Mouse (Mus musculus): ENCODE measurements around the gene Zfp398. TPM values are rescaled to one million over a fixed set of nuclear protein-coding genes. Genes with fewer than 3 reads are reported as not detected.

Gene Zfp398
- polyA plus RNA-seq, 1 experiment from 2014 or later, result 6.6 TPM

GRCm38 (mm10) chr6:47878133-47878514 lies 42.7 kb downstream of the Zfp398 start:
- peak overlapping the region; percentile 88 for H3K4me2 ChIP-seq (ENCODE audit: low read depth, low read length)
- H3K4me1 ChIP-seq (ENCODE audit: control insufficient read depth, insufficient read depth, low read length), result peaks cover 12% of the 10 kb centered on the region
- under 1% methylated on average over 11 of the region's 11 CpGs for WGBS
- H3K9ac ChIP-seq (ENCODE audit: low read depth, low read length), result peak overlapping the region; percentile 94
- H3K36me3 ChIP-seq (ENCODE audit: control insufficient read depth, insufficient read depth, low read length), result peaks cover 9% of the 10 kb centered on the region; the same call in 1 of the 2 replicates
- no peaks in the 10 kb centered on the region for H3K27me3 ChIP-seq (replicated peaks; ENCODE audit: control insufficient read depth, insufficient read depth, low read length)
- peak; percentile 17 for ATAC-seq
- H3K9me3 ChIP-seq (ENCODE audit: control insufficient read depth, low read length), result no peaks in the 10 kb centered on the region
- H3K27ac ChIP-seq (ENCODE audit: low read length), result peak overlapping the region; percentile 99
- peak overlapping the region; percentile 96 for H3K4me3 ChIP-seq (ENCODE audit: low read length)

DNA sequence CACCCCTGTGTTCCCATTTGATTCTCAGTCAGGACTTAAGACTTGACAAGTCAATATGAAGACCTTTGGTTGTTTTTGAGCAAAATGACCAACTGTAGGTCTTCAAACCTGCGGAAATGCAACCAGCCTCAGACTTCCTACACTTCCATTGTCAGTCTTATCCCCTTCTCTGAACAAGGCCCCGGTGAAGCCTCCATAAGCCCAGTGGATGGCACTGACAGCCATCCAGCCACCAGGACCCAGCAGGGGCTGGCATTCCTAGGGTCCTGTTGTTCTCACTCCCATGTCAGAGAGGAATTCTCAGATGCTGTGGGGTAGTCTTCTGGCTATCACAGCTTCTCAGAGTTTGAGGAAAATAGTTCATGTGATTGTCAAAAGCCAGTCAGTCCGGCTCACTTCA lies 43.1 kb downstream of the Zfp398 start:
- peak overlapping the region; percentile 88 for H3K4me2 ChIP-seq (ENCODE audit: low read depth, low read length)
- no peaks in the 10 kb centered on the region for H3K27me3 ChIP-seq (replicated peaks; ENCODE audit: control insufficient read depth, insufficient read depth, low read length)
- no peaks in the 10 kb centered on the region for H3K9me3 ChIP-seq (ENCODE audit: control insufficient read depth, low read length)
- peak overlapping the region; percentile 96 for H3K4me3 ChIP-seq (ENCODE audit: low read length)
- no peak for ATAC-seq
- 37% methylated on average over 3 of the region's 3 CpGs for WGBS
- H3K27ac ChIP-seq (ENCODE audit: low read length), result no peak overlapping the region
- peaks cover 9% of the 10 kb centered on the region; the same call in 1 of the 2 replicates for H3K36me3 ChIP-seq (ENCODE audit: control insufficient read depth, insufficient read depth, low read length)
- H3K9ac ChIP-seq (ENCODE audit: low read depth, low read length), result peak overlapping the region; percentile 94
- peaks cover 12% of the 10 kb centered on the region for H3K4me1 ChIP-seq (ENCODE audit: control insufficient read depth, insufficient read depth, low read length)

GRCm38 (mm10) chr6:47879049-47879716 lies 43.7 kb downstream of the Zfp398 start:
- no peaks in the 10 kb centered on the region for H3K9me3 ChIP-seq (ENCODE audit: control insufficient read depth, low read length)
- peaks cover 9% of the 10 kb centered on the region; the same call in 1 of the 2 replicates for H3K36me3 ChIP-seq (ENCODE audit: control insufficient read depth, insufficient read depth, low read length)
- 50% methylated on average over 4 of the region's 4 CpGs for WGBS
- peak overlapping the region; percentile 94 for H3K9ac ChIP-seq (ENCODE audit: low read depth, low read length)
- peak overlapping the region; percentile 88 for H3K4me2 ChIP-seq (ENCODE audit: low read depth, low read length)
- peak overlapping the region; percentile 96 for H3K4me3 ChIP-seq (ENCODE audit: low read length)
- no peak overlapping the region for H3K27ac ChIP-seq (ENCODE audit: low read length)
- H3K4me1 ChIP-seq (ENCODE audit: control insufficient read depth, insufficient read depth, low read length), result peaks cover 12% of the 10 kb centered on the region
- ATAC-seq, result no peak
- no peaks in the 10 kb centered on the region for H3K27me3 ChIP-seq (replicated peaks; ENCODE audit: control insufficient read depth, insufficient read depth, low read length)

GRCm38 (mm10) chr6:47880166-47880565 lies 44.7 kb downstream of the Zfp398 start:
- Histone ChIP-seq H3K9me3 (ENCODE audit: control insufficient read depth, low read length) (no peaks in the 10 kb centered on the region), H3K27ac (ENCODE audit: low read length) (no peak overlapping the region), H3K9ac (ENCODE audit: low read depth, low read length) (no peak overlapping the region), H3K27me3 (replicated peaks; ENCODE audit: control insufficient read depth, insufficient read depth, low read length) (no peaks in the 10 kb centered on the region), H3K36me3 (ENCODE audit: control insufficient read depth, insufficient read depth, low read length) (peaks cover 9% of the 10 kb centered on the region; the same call in 1 of the 2 replicates), H3K4me1 (ENCODE audit: control insufficient read depth, insufficient read depth, low read length) (peaks cover 12% of the 10 kb centered on the region), H3K4me3 (ENCODE audit: low read length) (no peak overlapping the region), H3K4me2 (ENCODE audit: low read depth, low read length) (no peak overlapping the region)
- no peak for ATAC-seq
- 94% methylated on average over 10 of the region's 10 CpGs for WGBS

DNA sequence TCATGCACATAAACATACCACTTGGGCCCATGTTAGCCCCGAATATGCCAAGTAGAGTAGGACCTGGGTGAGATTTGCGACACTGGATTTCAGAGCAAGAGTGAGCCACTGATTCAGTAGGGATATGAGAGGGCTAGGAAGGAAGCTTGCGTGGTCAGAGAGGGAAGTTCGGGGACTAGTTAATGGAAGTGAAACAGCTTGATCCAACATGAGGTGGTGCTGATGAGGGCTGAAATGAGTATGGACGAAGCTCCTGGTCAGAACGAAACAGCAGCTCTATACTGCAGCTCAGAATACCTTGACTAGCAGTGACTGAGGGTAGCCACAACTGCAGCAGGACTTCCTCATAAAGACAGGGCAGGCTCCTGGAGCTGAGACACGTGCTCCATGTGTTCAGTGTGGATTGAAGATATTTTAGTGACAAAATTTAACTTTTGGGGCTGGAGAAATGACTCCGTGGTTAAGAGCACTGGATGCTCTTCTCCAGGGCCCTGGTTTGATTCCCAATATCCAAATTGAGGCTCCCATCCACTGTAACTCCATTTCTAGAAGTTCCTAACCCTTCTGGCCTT lies 53.4 kb downstream of the Zfp398 start:
- Histone ChIP-seq H3K27me3 (replicated peaks; ENCODE audit: control insufficient read depth, insufficient read depth, low read length) (no peaks in the 10 kb centered on the region), H3K9ac (ENCODE audit: low read depth, low read length) (no peak overlapping the region), H3K4me3 (ENCODE audit: low read length) (no peak overlapping the region), H3K4me2 (ENCODE audit: low read depth, low read length) (no peak overlapping the region), H3K36me3 (ENCODE audit: control insufficient read depth, insufficient read depth, low read length) (peaks cover 29% of the 10 kb centered on the region), H3K4me1 (ENCODE audit: control insufficient read depth, insufficient read depth, low read length) (no peaks in the 10 kb centered on the region), H3K27ac (ENCODE audit: low read length) (no peak overlapping the region), H3K9me3 (ENCODE audit: control insufficient read depth, low read length) (no peaks in the 10 kb centered on the region)
- whole genome bisulfite sequencing, result 83% methylated on average over 8 of the region's 8 CpGs
- no peak for ATAC-seq

- Histone ChIP-seq H3K4me2 (ENCODE audit: low read depth, low read length) (no peak overlapping the region), H3K36me3 (ENCODE audit: control insufficient read depth, insufficient read depth, low read length) (peaks cover 18% of the 10 kb centered on the region), H3K4me1 (ENCODE audit: control insufficient read depth, insufficient read depth, low read length) (no peaks in the 10 kb centered on the region), H3K27me3 (replicated peaks; ENCODE audit: control insufficient read depth, insufficient read depth, low read length) (no peaks in the 10 kb centered on the region), H3K4me3 (ENCODE audit: low read length) (no peak overlapping the region), H3K27ac (ENCODE audit: low read length) (no peak overlapping the region), H3K9ac (ENCODE audit: low read depth, low read length) (no peak overlapping the region), H3K9me3 (ENCODE audit: control insufficient read depth, low read length) (0 out of 2 replicates have a peak, but pooled peaks cover under 1% of the 10 kb centered on the region)
- WGBS, result 86% methylated on average over 6 of the region's 6 CpGs
- ATAC-seq, result no peak
Observed at GRCm38 (mm10) chr6:47899416-47899815, 64.0 kb downstream of the Zfp398 start.

GRCm38 (mm10) chr6:47903587-47903986 lies 68.1 kb downstream of the Zfp398 start:
- H3K36me3 ChIP-seq (ENCODE audit: control insufficient read depth, insufficient read depth, low read length), result peaks cover 35% of the 10 kb centered on the region
- peaks cover 6% of the 10 kb centered on the region; the same call in 1 of the 2 replicates for H3K9me3 ChIP-seq (ENCODE audit: control insufficient read depth, low read length)
- no peak overlapping the region for H3K9ac ChIP-seq (ENCODE audit: low read depth, low read length)
- no peak overlapping the region for H3K4me3 ChIP-seq (ENCODE audit: low read length)
- no peaks in the 10 kb centered on the region for H3K27me3 ChIP-seq (replicated peaks; ENCODE audit: control insufficient read depth, insufficient read depth, low read length)
- ATAC-seq, result no peak
- WGBS, result 75% methylated on average over 4 of the region's 4 CpGs
- H3K4me2 ChIP-seq (ENCODE audit: low read depth, low read length), result no peak overlapping the region
- no peak overlapping the region for H3K27ac ChIP-seq (ENCODE audit: low read length)
- no peaks in the 10 kb centered on the region for H3K4me1 ChIP-seq (ENCODE audit: control insufficient read depth, insufficient read depth, low read length)

- Histone ChIP-seq H3K4me3 (ENCODE audit: low read length) (no peak overlapping the region), H3K27me3 (replicated peaks; ENCODE audit: control insufficient read depth, insufficient read depth, low read length) (no peaks in the 10 kb centered on the region), H3K9me3 (ENCODE audit: control insufficient read depth, low read length) (peaks cover 6% of the 10 kb centered on the region; the same call in 1 of the 2 replicates), H3K9ac (ENCODE audit: low read depth, low read length) (no peak overlapping the region), H3K27ac (ENCODE audit: low read length) (no peak overlapping the region), H3K4me1 (ENCODE audit: control insufficient read depth, insufficient read depth, low read length) (no peaks in the 10 kb centered on the region), H3K36me3 (ENCODE audit: control insufficient read depth, insufficient read depth, low read length) (peaks cover 35% of the 10 kb centered on the region), H3K4me2 (ENCODE audit: low read depth, low read length) (no peak overlapping the region)
- WGBS, result 63% methylated on average over 19 of the region's 19 CpGs
- ATAC-seq, result no peak
Observed at GRCm38 (mm10) chr6:47904361-47904760, 68.9 kb downstream of the Zfp398 start.

- H3K9me3 ChIP-seq (ENCODE audit: control insufficient read depth, low read length), result peaks cover 6% of the 10 kb centered on the region; the same call in 1 of the 2 replicates
- no peak overlapping the region for H3K27ac ChIP-seq (ENCODE audit: low read length)
- peaks cover 35% of the 10 kb centered on the region for H3K36me3 ChIP-seq (ENCODE audit: control insufficient read depth, insufficient read depth, low read length)
- 74% methylated on average over 44 of the region's 44 CpGs for WGBS
- H3K9ac ChIP-seq (ENCODE audit: low read depth, low read length), result no peak overlapping the region
- no peak overlapping the region for H3K4me2 ChIP-seq (ENCODE audit: low read depth, low read length)
- H3K4me1 ChIP-seq (ENCODE audit: control insufficient read depth, insufficient read depth, low read length), result no peaks in the 10 kb centered on the region
- no peaks in the 10 kb centered on the region for H3K27me3 ChIP-seq (replicated peaks; ENCODE audit: control insufficient read depth, insufficient read depth, low read length)
- H3K4me3 ChIP-seq (ENCODE audit: low read length), result no peak overlapping the region
- no peak for ATAC-seq
Observed at GRCm38 (mm10) chr6:47904917-47905695, 69.6 kb downstream of the Zfp398 start.
